ENCODE assay signal across 26 mouse cellular contexts in the genomic region with DNA sequence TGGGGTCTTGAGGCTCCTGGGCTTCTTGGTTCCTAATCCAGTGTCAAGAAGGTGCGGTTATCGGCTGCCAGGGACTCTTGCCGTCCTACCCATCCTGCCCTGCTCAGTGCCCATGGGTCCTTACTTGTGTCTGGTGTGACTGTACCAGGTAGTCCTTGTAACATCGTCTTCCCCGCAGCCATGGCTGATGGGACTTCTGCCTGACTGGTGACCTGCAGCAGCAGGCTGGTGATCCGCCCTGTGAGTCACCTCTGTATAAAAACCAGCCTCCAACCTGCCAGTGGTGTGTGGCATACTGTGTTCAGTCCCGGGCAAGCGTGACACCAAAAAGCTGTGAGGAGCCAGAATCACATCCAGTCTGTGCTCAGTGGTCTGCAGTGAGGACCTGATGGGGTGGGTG. TPM values are rescaled to one million over a fixed set of nuclear protein-coding genes. Genes with fewer than 3 reads are reported as not detected.
DNase-seq lines count a peak whose midpoint lies in the region; ATAC-seq and TF ChIP-seq lines count a peak whose summit lies in the region.
"Had no signal": no experiment of that assay in that cellular context is flagged by ENCODE, and none has a peak within 500 bp of the region (broad histone marks: within the 10 kb centered on the region; RNA-seq: fewer than 3 reads in every experiment).

No protein-coding gene starts in this region.

- no peaks in the 10 kb centered on the region for H3K4me1 ChIP-seq in heart, embryonic 11.5 days (ENCODE audit: control insufficient read depth, insufficient read depth, low read length)
- H3K4me1 ChIP-seq in ES-Bruce4 (ENCODE audit: control insufficient read depth, insufficient read depth, low read length) = peaks cover 9% of the 10 kb centered on the region
- peaks cover 3% of the 10 kb centered on the region; the same call in 1 of the 2 replicates for H3K4me1 ChIP-seq in stomach, postnatal 0 days (replicated peaks; ENCODE audit: control insufficient read depth, insufficient read depth)
- H3K4me1 ChIP-seq: embryonic facial prominence, embryonic 13.5 days; hindbrain, embryonic 15.5 days had no signal

- DNase-seq in heart, adult 11 months = peak; percentile 80
- DNase-seq in urinary bladder, postnatal 14 days (ENCODE audit: low spot score) = peak; percentile 41
- DNase-seq in urinary bladder, postnatal 25 days (ENCODE audit: low spot score) = no peak
- peak; percentile 50 for DNase-seq in stomach, postnatal 0 days (ENCODE audit: low spot score)
- DNase-seq in right cerebral cortex, postnatal 10 days (ENCODE audit: low spot score in 2 of 2) = no peak
- DNase-seq: adrenal gland, adult 8-10 months; cerebellum, adult 11 months; cerebellum, adult 8-10 months; cerebellum, postnatal 10 days; cerebellum, postnatal 36 days; embryo, embryonic 11 days; gastrocnemius, postnatal 25 days; heart, adult 2 months had no signal

- H3K27me3 ChIP-seq in heart, embryonic 11.5 days (ENCODE audit: control insufficient read depth, insufficient read depth, low read length) = no peaks in the 10 kb centered on the region
- H3K27me3 ChIP-seq in ES-Bruce4 (ENCODE audit: control insufficient read depth, insufficient read depth, low read length, poor library complexity, severe bottlenecking) = no peaks in the 10 kb centered on the region
- H3K27me3 ChIP-seq in stomach, postnatal 0 days (ENCODE audit: control insufficient read depth, insufficient read depth, low read length) = no peaks in the 10 kb centered on the region
- H3K27me3 ChIP-seq: embryonic facial prominence, embryonic 13.5 days; forebrain, embryonic 12.5 days; hindbrain, embryonic 12.5 days; hindbrain, embryonic 15.5 days; Patski had no signal

- no peaks in the 10 kb centered on the region; the same call in 1 of the 2 replicates for H3K36me3 ChIP-seq in heart, embryonic 11.5 days (ENCODE audit: control insufficient read depth, insufficient read depth, low read length)
- no peaks in the 10 kb centered on the region for H3K36me3 ChIP-seq in ES-Bruce4 (ENCODE audit: control insufficient read depth, insufficient read depth, low read length, poor library complexity, severe bottlenecking)
- peaks cover 3% of the 10 kb centered on the region; the same call in 1 of the 2 replicates for H3K36me3 ChIP-seq in stomach, postnatal 0 days (ENCODE audit: control insufficient read depth, insufficient read depth, low read length)

- TF ChIP-seq CTCF in ES-Bruce4 (IDR thresholded peaks at IDR 0.05; ENCODE audit: low read depth, low read length) = no peak
- no peak for TF ChIP-seq CTCF in stomach, postnatal 0 days (IDR thresholded peaks at IDR 0.05; ENCODE audit: low read depth)

- H3K27ac ChIP-seq in heart, embryonic 11.5 days (ENCODE audit: low read depth, low read length) = no peak overlapping the region
- peak overlapping the region; percentile 39 for H3K27ac ChIP-seq in ES-Bruce4 (ENCODE audit: insufficient read depth, low read length)
- no peak overlapping the region for H3K27ac ChIP-seq in stomach, postnatal 0 days (replicated peaks)
- H3K27ac ChIP-seq: embryonic facial prominence, embryonic 10.5 days; embryonic facial prominence, embryonic 13.5 days; heart, adult 2 months; heart, embryonic 10.5 days; hindbrain, embryonic 12.5 days; hindbrain, embryonic 15.5 days had no signal

- ATAC-seq in heart, embryonic 11.5 days (replicated peaks; ENCODE audit: insufficient number of reproducible peaks, low FRiP score, low TSS enrichment) = no peak
- ATAC-seq in stomach, postnatal 0 days (ENCODE audit: low FRiP score, low TSS enrichment) = peak; percentile 38; the same call in 1 of the 2 replicates
- ATAC-seq in megakaryocyte-erythroid progenitor cell, adult 5-6 weeks (replicated peaks; ENCODE audit: low FRiP score, low TSS enrichment, poor library complexity, severe bottlenecking) = no peak
- ATAC-seq: forebrain, embryonic 16.5 days; intestine, postnatal 0 days; Patski had no signal

- TF ChIP-seq EP300 in ES-Bruce4 (IDR thresholded peaks at IDR 0.05; ENCODE audit: insufficient read depth, low read depth, low read length) = no peak
- TF ChIP-seq EP300 in stomach, postnatal 0 days (optimal IDR thresholded peaks at IDR 0.05) = no peak

- H3K9me3 ChIP-seq in heart, embryonic 11.5 days (replicated peaks; ENCODE audit: control insufficient read depth, low read length) = no peaks in the 10 kb centered on the region
- H3K9me3 ChIP-seq in ES-Bruce4 (replicated peaks; ENCODE audit: control insufficient read depth, insufficient read depth, low read length, poor library complexity, severe bottlenecking) = no peaks in the 10 kb centered on the region
- no peaks in the 10 kb centered on the region for H3K9me3 ChIP-seq in stomach, postnatal 0 days (ENCODE audit: control insufficient read depth, low read length)
- H3K9me3 ChIP-seq: embryonic facial prominence, embryonic 10.5 days; embryonic facial prominence, embryonic 13.5 days; forebrain, embryonic 12.5 days; heart, embryonic 10.5 days; hindbrain, embryonic 12.5 days; hindbrain, embryonic 15.5 days had no signal

- no peak for TF ChIP-seq POLR2A in ES-Bruce4 (IDR thresholded peaks at IDR 0.05; ENCODE audit: insufficient read depth, low read length)

- no peak overlapping the region for H3K9ac ChIP-seq in heart, embryonic 11.5 days (ENCODE audit: low read depth, low read length)
- H3K9ac ChIP-seq in ES-Bruce4 (ENCODE audit: low read depth, poor library complexity, severe bottlenecking) = no peak overlapping the region
- no peak overlapping the region for H3K9ac ChIP-seq in stomach, postnatal 0 days (ENCODE audit: low read length)
- H3K9ac ChIP-seq: embryonic facial prominence, embryonic 13.5 days; forebrain, embryonic 12.5 days; hindbrain, embryonic 12.5 days; hindbrain, embryonic 15.5 days had no signal

- no peak overlapping the region for H3K4me3 ChIP-seq in heart, embryonic 11.5 days (ENCODE audit: low read depth, low read length)
- H3K4me3 ChIP-seq in ES-Bruce4 (ENCODE audit: low read depth, low read length) = no peak overlapping the region
- no peak overlapping the region for H3K4me3 ChIP-seq in stomach, postnatal 0 days (ENCODE audit: low read depth, low read length)
- H3K4me3 ChIP-seq: embryonic facial prominence, embryonic 10.5 days; embryonic facial prominence, embryonic 13.5 days; erythroblast, embryonic 14.5 days; forebrain, embryonic 12.5 days; heart, adult 2 months; heart, embryonic 10.5 days; hindbrain, embryonic 12.5 days; hindbrain, embryonic 15.5 days had no signal

- whole genome bisulfite sequencing in heart, embryonic 11.5 days (ENCODE audit: insufficient replicate concordance) = 88% methylated on average over 8 of the region's 8 CpGs
- WGBS in stomach, postnatal 0 days = 78% methylated on average over 8 of the region's 8 CpGs

- H3K4me2 ChIP-seq in heart, embryonic 11.5 days = no peak overlapping the region
- H3K4me2 ChIP-seq in stomach, postnatal 0 days (replicated peaks; ENCODE audit: low read depth) = no peak overlapping the region
- H3K4me2 ChIP-seq: embryonic facial prominence, embryonic 13.5 days; forebrain, embryonic 12.5 days; hindbrain, embryonic 12.5 days; hindbrain, embryonic 15.5 days had no signal

RNA-seq across cellular contexts. Expression of gene Rhbdd2, which starts 11.5 kb away (rescaled TPM):
- 33.1 and 44.9 TPM in 2 replicates for polyA plus RNA-seq in heart, embryonic 11.5 days (2014; fragmentation: Nextera tagmentation; extraction: Ambion mirVana)
- polyA plus RNA-seq in ES-Bruce4 (2011; ENCODE audit: insufficient read depth, insufficient read length, low read depth, missing spikeins) = 30.6 and 35.7 TPM in 2 replicates
- polyA plus RNA-seq in stomach, postnatal 0 days (2015; fragmentation: Nextera tagmentation; extraction: Ambion mirVana) = 37.8 and 44.8 TPM in 2 replicates
- total RNA-seq in megakaryocyte-erythroid progenitor cell, adult 5-6 weeks (2014; fragmentation: Nextera tagmentation) = 25.2 and 47.5 TPM in 2 replicates
- 9.5 and 11.2 TPM in 2 replicates for total RNA-seq in megakaryocyte-erythroid progenitor cell, adult 5-6 weeks (2017)

RNA-seq across cellular contexts. Expression of gene Por, which starts 26.0 kb away (rescaled TPM):
- 32.4 and 37.4 TPM in 2 replicates for polyA plus RNA-seq in heart, embryonic 11.5 days (2014; fragmentation: Nextera tagmentation; extraction: Ambion mirVana)
- polyA plus RNA-seq in ES-Bruce4 (2011; ENCODE audit: insufficient read depth, insufficient read length, low read depth, missing spikeins) = 32.3 and 41.4 TPM in 2 replicates
- 174 and 177 TPM in 2 replicates for polyA plus RNA-seq in stomach, postnatal 0 days (2015; fragmentation: Nextera tagmentation; extraction: Ambion mirVana)
- 49.6 and 57.4 TPM in 2 replicates for total RNA-seq in megakaryocyte-erythroid progenitor cell, adult 5-6 weeks (2014; fragmentation: Nextera tagmentation)
- 58.7 and 73.2 TPM in 2 replicates for total RNA-seq in megakaryocyte-erythroid progenitor cell, adult 5-6 weeks (2017)

Comparison
In these comparisons a context has a peak if more than half of its experiments do, and no peak if none do; other contexts are left out.
1. DNase-seq: peak in heart, adult 11 months (single experiment), urinary bladder, postnatal 14 days (single experiment) and stomach, postnatal 0 days (single experiment); none in urinary bladder, postnatal 25 days (single experiment) and right cerebral cortex, postnatal 10 days (0 of 2).